Mouse (Mus musculus) embryonic facial prominence, embryonic 14.5 days (tissue): ENCODE data around the gene Zscan10. TPM values are rescaled to one million over a fixed set of nuclear protein-coding genes. Genes with fewer than 3 reads are reported as not detected.
A peak's percentile ranks its signal among the peaks of the same experiment; 100 is the strongest.
"Not testable (repeated sequence)": the region's sequence is repeated elsewhere in the genome, so short reads cannot be mapped to it uniquely, and the experiment has no call there.

Source experiments
- ATAC-seq: fragments of 200-750 bp; cut with Nextera tagmentation; 2 replicates; pipeline ENCODE4 v1.8.0; 2017; ENCODE audit warnings: low read depth, moderate number of reproducible peaks, moderate TSS enrichment
- DNase-seq: peaks from one replicate; pipeline ENCODE4 v3.0.0-alpha.2; 2015; ENCODE audit warnings: low spot score
- H3K27ac ChIP-seq: fragments of 300-500 bp; sonication (generic); replicated peaks from 2 replicates; pipeline ENCODE4 v1.5.1; 2014; ENCODE audit warnings: low read depth, mild to moderate bottlenecking, low read length, moderate library complexity
- H3K27me3 ChIP-seq: fragments of 300-500 bp; sonication (generic); replicated peaks from 2 replicates; pipeline ENCODE4 v1.6.1; 2014; ENCODE audit warnings: low read length; ENCODE audit not compliant: control insufficient read depth, insufficient read depth
- H3K36me3 ChIP-seq: fragments of 300-500 bp; sonication (generic); 2 replicates; pipeline ENCODE4 v1.6.1; 2014; ENCODE audit warnings: low read length, mixed read lengths; ENCODE audit not compliant: control insufficient read depth, insufficient read depth
- H3K4me1 ChIP-seq: fragments of 300-500 bp; sonication (generic); 2 replicates; pipeline ENCODE4 v1.6.1; 2014; ENCODE audit warnings: antibody characterized with exemption, low read length; ENCODE audit not compliant: control insufficient read depth, insufficient read depth
- H3K4me2 ChIP-seq: fragments of 300-500 bp; sonication (generic); 2 replicates; pipeline ENCODE4 v1.6.1; 2014; ENCODE audit warnings: low read depth, mild to moderate bottlenecking, low read length, moderate library complexity, mixed read lengths
- H3K4me3 ChIP-seq: fragments of 300-500 bp; sonication (generic); 2 replicates; pipeline ENCODE4 v1.5.1; 2014; ENCODE audit warnings: low read depth, mild to moderate bottlenecking, low read length
- H3K9ac ChIP-seq: fragments of 300-500 bp; sonication (generic); 2 replicates; pipeline ENCODE4 v1.6.1; 2014; ENCODE audit warnings: low read depth, mild to moderate bottlenecking, low read length, moderate library complexity, mixed read lengths
- H3K9me3 ChIP-seq: fragments of 300-500 bp; sonication (generic); 2 replicates; pipeline ENCODE4 v1.6.1; 2016; ENCODE audit warnings: low read length; ENCODE audit not compliant: control insufficient read depth
- WGBS: fragments of 180-500 bp; shearing (Covaris S2); extraction: QIAGEN DNeasy Blood & Tissue Kit; methylation state at CpG from one replicate; pipeline ENCODE4 v1.1.7; 2014; 5-methylcytosine and 5-hydroxymethylcytosine counted together
- polyA plus RNA-seq: library from polyadenylated mRNA; unstranded; fragments of >200 nt; fragmentation: Nextera tagmentation; extraction: Ambion mirVana; gene quantifications from 2 replicates; pipeline ENCODE4 v1.2.1, GENCODE M21; 2014

Zscan10 gene
- polyA plus RNA-seq, 1 experiment from 2014 or later = 0.14 TPM

- Histone ChIP-seq H3K4me1 (no peaks in the 10 kb centered on the region), H3K9me3 (no peaks in the 10 kb centered on the region), H3K4me3 (no peak overlapping the region), H3K36me3 (peaks cover 80% of the 10 kb centered on the region), H3K4me2 (no peak overlapping the region), H3K27ac (no peak overlapping the region), H3K27me3 (no peaks in the 10 kb centered on the region), H3K9ac (no peak overlapping the region)
- ATAC-seq = no peak
- no peak for DNase-seq
- WGBS = 95% methylated on average over 38 of the region's 38 CpGs
Observed at GRCm38 (mm10) chr17:23575951-23576552, 24.6 kb upstream of the Zscan10 start.

GRCm38 (mm10) chr17:23584786-23585185 is 15.9 kb upstream of the Zscan10 start:
- Histone ChIP-seq H3K36me3 (peaks cover 24% of the 10 kb centered on the region), H3K9ac (no peak overlapping the region; the same call in 1 of the 2 replicates), H3K27ac (no peak overlapping the region), H3K9me3 (no peaks in the 10 kb centered on the region), H3K4me1 (0 out of 2 replicates have a peak, but pooled peaks cover 8% of the 10 kb centered on the region), H3K27me3 (no peaks in the 10 kb centered on the region), H3K4me2 (peak overlapping the region; percentile 75), H3K4me3 (peak overlapping the region; percentile 61)
- DNase-seq (no peak), ATAC-seq (no peak)
- WGBS = 86% methylated on average over 8 of the region's 8 CpGs

GRCm38 (mm10) chr17:23585721-23586491 is 14.8 kb upstream of the Zscan10 start:
- ATAC-seq = peak; percentile 92
- H3K9me3 ChIP-seq = no peaks in the 10 kb centered on the region
- H3K27me3 ChIP-seq = no peaks in the 10 kb centered on the region
- peak; percentile 88 for DNase-seq
- peak overlapping the region; percentile 74 for H3K9ac ChIP-seq
- H3K4me2 ChIP-seq = peak overlapping the region; percentile 75
- H3K4me3 ChIP-seq = peak overlapping the region; percentile 61
- WGBS = 2% methylated on average over 22 of the region's 22 CpGs
- H3K27ac ChIP-seq = no peak overlapping the region
- peaks cover 13% of the 10 kb centered on the region; the same call in 1 of the 2 replicates for H3K36me3 ChIP-seq
- 0 out of 2 replicates have a peak, but pooled peaks cover 8% of the 10 kb centered on the region for H3K4me1 ChIP-seq

GRCm38 (mm10) chr17:23587253-23587652 is 13.4 kb upstream of the Zscan10 start:
- 50% methylated on average over 2 of the region's 2 CpGs for WGBS
- Histone ChIP-seq H3K36me3 (peaks cover 7% of the 10 kb centered on the region; the same call in 1 of the 2 replicates), H3K27me3 (no peaks in the 10 kb centered on the region), H3K9me3 (no peaks in the 10 kb centered on the region), H3K4me2 (no peak overlapping the region), H3K27ac (no peak overlapping the region), H3K4me3 (no peak overlapping the region), H3K9ac (no peak overlapping the region), H3K4me1 (0 out of 2 replicates have a peak, but pooled peaks cover 8% of the 10 kb centered on the region)
- no peak for DNase-seq
- ATAC-seq = no peak

- Histone ChIP-seq H3K27me3 (no peaks in the 10 kb centered on the region), H3K4me1 (no peaks in the 10 kb centered on the region), H3K9ac (peak overlapping the region; percentile 67), H3K4me3 (peak overlapping the region; percentile 48), H3K36me3 (no peaks in the 10 kb centered on the region), H3K4me2 (peak overlapping the region; percentile 90), H3K27ac (peak overlapping the region; percentile 82), H3K9me3 (no peaks in the 10 kb centered on the region)
- WGBS = 7% methylated on average over 34 of the region's 34 CpGs
- ATAC-seq = peak; percentile 100
- DNase-seq = peak; percentile 98
Observed at GRCm38 (mm10) chr17:23592208-23592925, 8.3 kb upstream of the Zscan10 start.

- Histone ChIP-seq H3K4me1 (no peaks in the 10 kb centered on the region), H3K4me2 (peak overlapping the region; percentile 90), H3K4me3 (peak overlapping the region; percentile 48), H3K9me3 (no peaks in the 10 kb centered on the region), H3K9ac (peak overlapping the region; percentile 67), H3K27me3 (no peaks in the 10 kb centered on the region), H3K27ac (peak overlapping the region; percentile 82), H3K36me3 (no peaks in the 10 kb centered on the region)
- WGBS = 13% methylated on average over 13 of the region's 13 CpGs
- ATAC-seq (peak; percentile 75), DNase-seq (no peak)
Observed at GRCm38 (mm10) chr17:23592926-23593300, 7.7 kb upstream of the Zscan10 start.

GRCm38 (mm10) chr17:23595139-23595538 is 5.5 kb upstream of the Zscan10 start:
- not testable (repeated sequence) for DNase-seq, H3K27me3 ChIP-seq, H3K9ac ChIP-seq, H3K36me3 ChIP-seq, H3K9me3 ChIP-seq, H3K4me1 ChIP-seq, ATAC-seq, H3K27ac ChIP-seq, H3K4me2 ChIP-seq, H3K4me3 ChIP-seq
- WGBS = 73% methylated on average over 4 of the region's 4 CpGs
